Mouse (Mus musculus): Measurements from ENCODE around the gene Mecom. TPM values are rescaled to one million over a fixed set of nuclear protein-coding genes. Genes with fewer than 3 reads are reported as not detected.

The Mecom gene
- polyA plus RNA-seq, 1 experiment from 2014 or later = 19.5 TPM

- no peaks in the 10 kb centered on the region for H3K4me1 ChIP-seq (replicated peaks; ENCODE audit: control insufficient read depth, insufficient read depth, low read length)
- H3K4me3 ChIP-seq (ENCODE audit: low read depth, low read length) = no peak overlapping the region
- H3K9me3 ChIP-seq (ENCODE audit: control insufficient read depth, low read length) = no peaks in the 10 kb centered on the region
- 86% methylated on average over 4 of the region's 4 CpGs for WGBS
- H3K4me2 ChIP-seq (ENCODE audit: low read depth, low read length, severe bottlenecking) = no peak overlapping the region
- DNase-seq (ENCODE audit: low spot score) (no peak), ATAC-seq (replicated peaks; ENCODE audit: low FRiP score) (no peak)
- H3K9ac ChIP-seq (ENCODE audit: low read length) = no peak overlapping the region
- no peak overlapping the region for H3K27ac ChIP-seq (ENCODE audit: low read depth, low read length)
- no peaks in the 10 kb centered on the region for H3K27me3 ChIP-seq (ENCODE audit: control insufficient read depth, insufficient read depth, low read length)
- H3K36me3 ChIP-seq (ENCODE audit: control insufficient read depth, insufficient read depth, low read length) = no peaks in the 10 kb centered on the region
Observed at GRCm38 (mm10) chr3:30163390-30163789, 384.4 kb downstream of the Mecom start.

GRCm38 (mm10) chr3:30160961-30161670 is 386.7 kb downstream of the Mecom start:
- DNase-seq (ENCODE audit: low spot score) = no peak
- Histone ChIP-seq H3K27ac (ENCODE audit: low read depth, low read length) (no peak overlapping the region), H3K4me2 (ENCODE audit: low read depth, low read length, severe bottlenecking) (no peak overlapping the region), H3K36me3 (ENCODE audit: control insufficient read depth, insufficient read depth, low read length) (no peaks in the 10 kb centered on the region), H3K9me3 (ENCODE audit: control insufficient read depth, low read length) (no peaks in the 10 kb centered on the region), H3K4me3 (ENCODE audit: low read depth, low read length) (no peak overlapping the region), H3K27me3 (ENCODE audit: control insufficient read depth, insufficient read depth, low read length) (peaks cover 1% of the 10 kb centered on the region; the same call in 1 of the 2 replicates), H3K4me1 (replicated peaks; ENCODE audit: control insufficient read depth, insufficient read depth, low read length) (no peaks in the 10 kb centered on the region; the same call in 1 of the 2 replicates), H3K9ac (ENCODE audit: low read length) (no peak overlapping the region)
- ATAC-seq (replicated peaks; ENCODE audit: low FRiP score) = no peak
- 87% methylated on average over 5 of the region's 5 CpGs for WGBS

- Histone ChIP-seq H3K4me3 (ENCODE audit: low read depth, low read length) (no peak overlapping the region), H3K36me3 (ENCODE audit: control insufficient read depth, insufficient read depth, low read length) (no peaks in the 10 kb centered on the region), H3K4me1 (replicated peaks; ENCODE audit: control insufficient read depth, insufficient read depth, low read length) (no peaks in the 10 kb centered on the region; the same call in 1 of the 2 replicates), H3K27me3 (ENCODE audit: control insufficient read depth, insufficient read depth, low read length) (peaks cover 6% of the 10 kb centered on the region), H3K27ac (ENCODE audit: low read depth, low read length) (no peak overlapping the region), H3K9me3 (ENCODE audit: control insufficient read depth, low read length) (no peaks in the 10 kb centered on the region), H3K4me2 (ENCODE audit: low read depth, low read length, severe bottlenecking) (no peak overlapping the region), H3K9ac (ENCODE audit: low read length) (no peak overlapping the region)
- DNase-seq (ENCODE audit: low spot score) (no peak), ATAC-seq (replicated peaks; ENCODE audit: low FRiP score) (no peak)
- WGBS = 83% methylated on average over 5 of the region's 5 CpGs
Observed at GRCm38 (mm10) chr3:30160346-30160745, 387.5 kb downstream of the Mecom start.

- H3K9ac ChIP-seq (ENCODE audit: low read length) = no peak overlapping the region
- peaks cover 6% of the 10 kb centered on the region for H3K27me3 ChIP-seq (ENCODE audit: control insufficient read depth, insufficient read depth, low read length)
- H3K27ac ChIP-seq (ENCODE audit: low read depth, low read length) = no peak overlapping the region
- ATAC-seq (replicated peaks; ENCODE audit: low FRiP score) (no peak), DNase-seq (ENCODE audit: low spot score) (no peak)
- WGBS = 78% methylated on average over 7 of the region's 7 CpGs
- H3K4me1 ChIP-seq (replicated peaks; ENCODE audit: control insufficient read depth, insufficient read depth, low read length) = no peaks in the 10 kb centered on the region; the same call in 1 of the 2 replicates
- H3K4me2 ChIP-seq (ENCODE audit: low read depth, low read length, severe bottlenecking) = no peak overlapping the region
- H3K9me3 ChIP-seq (ENCODE audit: control insufficient read depth, low read length) = no peaks in the 10 kb centered on the region
- no peak overlapping the region for H3K4me3 ChIP-seq (ENCODE audit: low read depth, low read length)
- no peaks in the 10 kb centered on the region for H3K36me3 ChIP-seq (ENCODE audit: control insufficient read depth, insufficient read depth, low read length)
Observed at GRCm38 (mm10) chr3:30157128-30157670, 390.6 kb downstream of the Mecom start.

GRCm38 (mm10) chr3:30154390-30154789 is 393.4 kb downstream of the Mecom start:
- ATAC-seq (replicated peaks; ENCODE audit: low FRiP score) (no peak), DNase-seq (ENCODE audit: low spot score) (no peak)
- 87% methylated on average over 7 of the region's 7 CpGs for WGBS
- Histone ChIP-seq H3K9ac (ENCODE audit: low read length) (no peak overlapping the region), H3K4me1 (replicated peaks; ENCODE audit: control insufficient read depth, insufficient read depth, low read length) (no peaks in the 10 kb centered on the region; the same call in 1 of the 2 replicates), H3K4me2 (ENCODE audit: low read depth, low read length, severe bottlenecking) (no peak overlapping the region), H3K27me3 (ENCODE audit: control insufficient read depth, insufficient read depth, low read length) (peaks cover 17% of the 10 kb centered on the region), H3K27ac (ENCODE audit: low read depth, low read length) (no peak overlapping the region), H3K36me3 (ENCODE audit: control insufficient read depth, insufficient read depth, low read length) (no peaks in the 10 kb centered on the region), H3K4me3 (ENCODE audit: low read depth, low read length) (no peak overlapping the region), H3K9me3 (ENCODE audit: control insufficient read depth, low read length) (no peaks in the 10 kb centered on the region)

GRCm38 (mm10) chr3:30153923-30154331 is 393.9 kb downstream of the Mecom start:
- Histone ChIP-seq H3K36me3 (ENCODE audit: control insufficient read depth, insufficient read depth, low read length) (no peaks in the 10 kb centered on the region), H3K4me3 (ENCODE audit: low read depth, low read length) (no peak overlapping the region), H3K27me3 (ENCODE audit: control insufficient read depth, insufficient read depth, low read length) (peaks cover 17% of the 10 kb centered on the region), H3K9me3 (ENCODE audit: control insufficient read depth, low read length) (no peaks in the 10 kb centered on the region), H3K4me2 (ENCODE audit: low read depth, low read length, severe bottlenecking) (no peak overlapping the region), H3K27ac (ENCODE audit: low read depth, low read length) (no peak overlapping the region), H3K9ac (ENCODE audit: low read length) (no peak overlapping the region), H3K4me1 (replicated peaks; ENCODE audit: control insufficient read depth, insufficient read depth, low read length) (no peaks in the 10 kb centered on the region; the same call in 1 of the 2 replicates)
- 33% methylated on average over 3 of the region's 3 CpGs for WGBS
- ATAC-seq (replicated peaks; ENCODE audit: low FRiP score) = peak; percentile 83
- DNase-seq (ENCODE audit: low spot score) = peak; percentile 76

GRCm38 (mm10) chr3:30150071-30150470 is 397.7 kb downstream of the Mecom start:
- no peaks in the 10 kb centered on the region for H3K36me3 ChIP-seq (ENCODE audit: control insufficient read depth, insufficient read depth, low read length)
- H3K4me1 ChIP-seq (replicated peaks; ENCODE audit: control insufficient read depth, insufficient read depth, low read length) = no peaks in the 10 kb centered on the region
- H3K27ac ChIP-seq (ENCODE audit: low read depth, low read length) = no peak overlapping the region
- DNase-seq (ENCODE audit: low spot score) (no peak), ATAC-seq (replicated peaks; ENCODE audit: low FRiP score) (no peak)
- H3K4me3 ChIP-seq (ENCODE audit: low read depth, low read length) = no peak overlapping the region
- 89% methylated on average over 4 of the region's 4 CpGs for WGBS
- H3K4me2 ChIP-seq (ENCODE audit: low read depth, low read length, severe bottlenecking) = no peak overlapping the region
- H3K9me3 ChIP-seq (ENCODE audit: control insufficient read depth, low read length) = no peaks in the 10 kb centered on the region
- H3K9ac ChIP-seq (ENCODE audit: low read length) = no peak overlapping the region
- H3K27me3 ChIP-seq (ENCODE audit: control insufficient read depth, insufficient read depth, low read length) = peaks cover 11% of the 10 kb centered on the region; the same call in 1 of the 2 replicates

- peaks cover 11% of the 10 kb centered on the region; the same call in 1 of the 2 replicates for H3K27me3 ChIP-seq (ENCODE audit: control insufficient read depth, insufficient read depth, low read length)
- no peaks in the 10 kb centered on the region for H3K36me3 ChIP-seq (ENCODE audit: control insufficient read depth, insufficient read depth, low read length)
- WGBS = 89% methylated on average over 8 of the region's 8 CpGs
- H3K9ac ChIP-seq (ENCODE audit: low read length) = no peak overlapping the region
- H3K27ac ChIP-seq (ENCODE audit: low read depth, low read length) = no peak overlapping the region
- no peak overlapping the region for H3K4me3 ChIP-seq (ENCODE audit: low read depth, low read length)
- H3K4me2 ChIP-seq (ENCODE audit: low read depth, low read length, severe bottlenecking) = no peak overlapping the region
- H3K4me1 ChIP-seq (replicated peaks; ENCODE audit: control insufficient read depth, insufficient read depth, low read length) = 0 out of 2 replicates have a peak, but pooled peaks cover 3% of the 10 kb centered on the region
- no peak for ATAC-seq (replicated peaks; ENCODE audit: low FRiP score)
- H3K9me3 ChIP-seq (ENCODE audit: control insufficient read depth, low read length) = no peaks in the 10 kb centered on the region
- DNase-seq (ENCODE audit: low spot score) = no peak
Observed at GRCm38 (mm10) chr3:30148378-30149079, 399.3 kb downstream of the Mecom start.
